Mouse (Mus musculus): ENCODE measurements around the gene Dgkz. TPM values are rescaled to one million over a fixed set of nuclear protein-coding genes. Genes with fewer than 3 reads are reported as not detected.

Gene Dgkz
- polyA plus RNA-seq, 1 experiment from 2014 or later: 24.1 TPM

- H3K4me2 ChIP-seq (replicated peaks; ENCODE audit: low read depth, low read length): no peak overlapping the region
- H3K36me3 ChIP-seq (ENCODE audit: control insufficient read depth, insufficient read depth, low read length): no peaks in the 10 kb centered on the region
- H3K9ac ChIP-seq (ENCODE audit: low read depth, low read length): no peak overlapping the region
- 87% methylated on average over 15 of the region's 15 CpGs for WGBS
- peaks cover 2% of the 10 kb centered on the region; the same call in 1 of the 2 replicates for H3K4me1 ChIP-seq (replicated peaks; ENCODE audit: control insufficient read depth, insufficient read depth, low read length)
- H3K27me3 ChIP-seq (ENCODE audit: control insufficient read depth, insufficient read depth, low read length): peaks cover 30% of the 10 kb centered on the region
- no peak for DNase-seq (ENCODE audit: low spot score)
- ATAC-seq (ENCODE audit: low FRiP score): no peak
- no peaks in the 10 kb centered on the region for H3K9me3 ChIP-seq (ENCODE audit: control insufficient read depth, low read length)
- no peak overlapping the region for H3K27ac ChIP-seq (ENCODE audit: low read depth, low read length)
- H3K4me3 ChIP-seq (ENCODE audit: low read depth, low read length): no peak overlapping the region
Measured at GRCm38 (mm10) chr2:91925442-91925841, 50.2 kb downstream of the Dgkz start.

GRCm38 (mm10) chr2:91924726-91925125 is 50.9 kb downstream of the Dgkz start:
- ATAC-seq (ENCODE audit: low FRiP score) (no peak), DNase-seq (ENCODE audit: low spot score) (no peak)
- H3K36me3 ChIP-seq (ENCODE audit: control insufficient read depth, insufficient read depth, low read length): no peaks in the 10 kb centered on the region
- H3K27me3 ChIP-seq (ENCODE audit: control insufficient read depth, insufficient read depth, low read length): peaks cover 30% of the 10 kb centered on the region
- H3K4me1 ChIP-seq (replicated peaks; ENCODE audit: control insufficient read depth, insufficient read depth, low read length): peaks cover 2% of the 10 kb centered on the region; the same call in 1 of the 2 replicates
- H3K4me2 ChIP-seq (replicated peaks; ENCODE audit: low read depth, low read length): no peak overlapping the region
- no peak overlapping the region for H3K4me3 ChIP-seq (ENCODE audit: low read depth, low read length)
- H3K27ac ChIP-seq (ENCODE audit: low read depth, low read length): no peak overlapping the region
- H3K9ac ChIP-seq (ENCODE audit: low read depth, low read length): no peak overlapping the region
- no peaks in the 10 kb centered on the region for H3K9me3 ChIP-seq (ENCODE audit: control insufficient read depth, low read length)
- WGBS: 62% methylated on average over 1 of the region's 1 CpGs

- H3K4me2 ChIP-seq (replicated peaks; ENCODE audit: low read depth, low read length): peak overlapping the region; percentile 26
- H3K9ac ChIP-seq (ENCODE audit: low read depth, low read length): no peak overlapping the region
- H3K27me3 ChIP-seq (ENCODE audit: control insufficient read depth, insufficient read depth, low read length): peaks cover 30% of the 10 kb centered on the region
- no peaks in the 10 kb centered on the region for H3K36me3 ChIP-seq (ENCODE audit: control insufficient read depth, insufficient read depth, low read length)
- H3K27ac ChIP-seq (ENCODE audit: low read depth, low read length): no peak overlapping the region
- no peak for ATAC-seq (ENCODE audit: low FRiP score)
- H3K9me3 ChIP-seq (ENCODE audit: control insufficient read depth, low read length): no peaks in the 10 kb centered on the region
- H3K4me3 ChIP-seq (ENCODE audit: low read depth, low read length): peak overlapping the region; percentile 10; the same call in 1 of the 2 replicates
- 4% methylated on average over 54 of the region's 54 CpGs for WGBS
- 0 out of 2 replicates have a peak, but pooled peaks cover 2% of the 10 kb centered on the region for H3K4me1 ChIP-seq (replicated peaks; ENCODE audit: control insufficient read depth, insufficient read depth, low read length)
- peak; percentile 83 for DNase-seq (ENCODE audit: low spot score)
Measured at GRCm38 (mm10) chr2:91923415-91924337, 52.0 kb downstream of the Dgkz start.

- Histone ChIP-seq H3K36me3 (ENCODE audit: control insufficient read depth, insufficient read depth, low read length) (0 out of 2 replicates have a peak, but pooled peaks cover 4% of the 10 kb centered on the region), H3K9ac (ENCODE audit: low read depth, low read length) (no peak overlapping the region), H3K4me2 (replicated peaks; ENCODE audit: low read depth, low read length) (no peak overlapping the region), H3K4me3 (ENCODE audit: low read depth, low read length) (peak overlapping the region; percentile 47), H3K27ac (ENCODE audit: low read depth, low read length) (no peak overlapping the region), H3K27me3 (ENCODE audit: control insufficient read depth, insufficient read depth, low read length) (peaks cover 30% of the 10 kb centered on the region), H3K9me3 (ENCODE audit: control insufficient read depth, low read length) (no peaks in the 10 kb centered on the region), H3K4me1 (replicated peaks; ENCODE audit: control insufficient read depth, insufficient read depth, low read length) (0 out of 2 replicates have a peak, but pooled peaks cover 2% of the 10 kb centered on the region)
- DNase-seq (ENCODE audit: low spot score) (peak; percentile 44), ATAC-seq (ENCODE audit: low FRiP score) (0 out of 2 replicates have a peak, but pooled peaks have one; percentile 13)
- 3% methylated on average over 37 of the region's 37 CpGs for WGBS
Measured at GRCm38 (mm10) chr2:91922586-91923414, 52.9 kb downstream of the Dgkz start.

- ATAC-seq (ENCODE audit: low FRiP score) (peak; percentile 76), DNase-seq (ENCODE audit: low spot score) (peak; percentile 85)
- H3K4me3 ChIP-seq (ENCODE audit: low read depth, low read length): peak overlapping the region; percentile 47
- peaks cover 7% of the 10 kb centered on the region; the same call in 1 of the 2 replicates for H3K36me3 ChIP-seq (ENCODE audit: control insufficient read depth, insufficient read depth, low read length)
- H3K9me3 ChIP-seq (ENCODE audit: control insufficient read depth, low read length): no peaks in the 10 kb centered on the region
- H3K27ac ChIP-seq (ENCODE audit: low read depth, low read length): no peak overlapping the region
- 0 out of 2 replicates have a peak, but pooled peaks cover 2% of the 10 kb centered on the region for H3K4me1 ChIP-seq (replicated peaks; ENCODE audit: control insufficient read depth, insufficient read depth, low read length)
- H3K27me3 ChIP-seq (ENCODE audit: control insufficient read depth, insufficient read depth, low read length): peaks cover 30% of the 10 kb centered on the region
- under 1% methylated on average over 56 of the region's 64 CpGs for WGBS
- H3K9ac ChIP-seq (ENCODE audit: low read depth, low read length): peak overlapping the region; percentile 28; the same call in 1 of the 2 replicates
- peak overlapping the region; percentile 67 for H3K4me2 ChIP-seq (replicated peaks; ENCODE audit: low read depth, low read length)
Measured at GRCm38 (mm10) chr2:91921790-91922570, 53.7 kb downstream of the Dgkz start.

GRCm38 (mm10) chr2:91921181-91921789 is 54.4 kb downstream of the Dgkz start:
- H3K27ac ChIP-seq (ENCODE audit: low read depth, low read length): no peak overlapping the region
- peak; percentile 7; the same call in 1 of the 2 replicates for ATAC-seq (ENCODE audit: low FRiP score)
- WGBS: 5% methylated on average over 31 of the region's 31 CpGs
- no peaks in the 10 kb centered on the region for H3K9me3 ChIP-seq (ENCODE audit: control insufficient read depth, low read length)
- peak overlapping the region; percentile 67 for H3K4me2 ChIP-seq (replicated peaks; ENCODE audit: low read depth, low read length)
- peaks cover 30% of the 10 kb centered on the region for H3K27me3 ChIP-seq (ENCODE audit: control insufficient read depth, insufficient read depth, low read length)
- DNase-seq (ENCODE audit: low spot score): peak; percentile 62
- H3K4me3 ChIP-seq (ENCODE audit: low read depth, low read length): peak overlapping the region; percentile 47
- 0 out of 2 replicates have a peak, but pooled peaks cover 2% of the 10 kb centered on the region for H3K4me1 ChIP-seq (replicated peaks; ENCODE audit: control insufficient read depth, insufficient read depth, low read length)
- H3K36me3 ChIP-seq (ENCODE audit: control insufficient read depth, insufficient read depth, low read length): peaks cover 10% of the 10 kb centered on the region; the same call in 1 of the 2 replicates
- H3K9ac ChIP-seq (ENCODE audit: low read depth, low read length): no peak overlapping the region

GRCm38 (mm10) chr2:91920130-91920529 is 55.5 kb downstream of the Dgkz start:
- no peak overlapping the region for H3K9ac ChIP-seq (ENCODE audit: low read depth, low read length)
- H3K4me1 ChIP-seq (replicated peaks; ENCODE audit: control insufficient read depth, insufficient read depth, low read length): 0 out of 2 replicates have a peak, but pooled peaks cover 2% of the 10 kb centered on the region
- H3K27ac ChIP-seq (ENCODE audit: low read depth, low read length): no peak overlapping the region
- H3K4me3 ChIP-seq (ENCODE audit: low read depth, low read length): no peak overlapping the region
- no peaks in the 10 kb centered on the region for H3K9me3 ChIP-seq (ENCODE audit: control insufficient read depth, low read length)
- 72% methylated on average over 4 of the region's 4 CpGs for WGBS
- H3K4me2 ChIP-seq (replicated peaks; ENCODE audit: low read depth, low read length): no peak overlapping the region
- DNase-seq (ENCODE audit: low spot score) (no peak), ATAC-seq (ENCODE audit: low FRiP score) (no peak)
- peaks cover 10% of the 10 kb centered on the region; the same call in 1 of the 2 replicates for H3K36me3 ChIP-seq (ENCODE audit: control insufficient read depth, insufficient read depth, low read length)
- H3K27me3 ChIP-seq (ENCODE audit: control insufficient read depth, insufficient read depth, low read length): peaks cover 30% of the 10 kb centered on the region
